Mouse (Mus musculus): Measurements from ENCODE around the gene Akr1c12. TPM values are rescaled to one million over a fixed set of nuclear protein-coding genes. Genes with fewer than 3 reads are reported as not detected.

Akr1c12 gene
- polyA plus RNA-seq, 1 experiment = 7.4 TPM

DNA sequence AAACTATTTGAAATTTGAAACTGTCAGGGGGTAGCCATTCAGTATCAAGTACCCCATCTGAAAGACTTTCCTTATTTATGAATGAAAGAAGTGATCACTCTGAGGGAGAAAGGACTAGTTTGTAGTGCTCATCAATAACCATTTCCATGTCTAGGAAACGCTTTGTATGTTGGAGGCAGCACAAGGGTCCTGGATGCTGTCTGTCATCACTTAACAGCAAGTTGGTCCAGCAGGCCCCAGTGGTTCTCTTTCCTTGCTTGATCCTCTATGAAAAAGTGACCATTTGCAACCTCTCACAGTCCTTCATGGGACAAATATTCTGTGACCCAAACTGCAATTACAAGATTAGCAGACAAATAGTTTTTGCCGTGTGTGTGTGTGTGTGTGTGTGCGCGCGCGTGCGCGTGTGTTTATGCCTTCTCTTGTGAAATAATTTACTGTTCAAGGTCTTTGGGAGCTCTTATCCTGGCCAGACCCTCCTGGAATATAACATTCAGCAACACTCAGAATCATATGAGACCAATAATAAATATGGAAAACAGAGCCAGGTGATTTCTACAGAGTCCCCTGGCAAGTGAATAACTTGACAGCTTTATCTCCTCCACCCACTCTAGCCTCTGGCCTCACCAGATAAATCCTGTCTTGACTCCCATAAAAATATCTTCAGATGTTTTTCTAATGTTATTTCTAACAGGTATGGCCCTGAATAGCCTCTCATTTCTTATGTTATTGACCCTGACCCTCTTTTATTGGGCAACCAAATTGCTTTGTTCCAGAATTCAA, 48.2 kb downstream of the Akr1c12 start:
- TF ChIP-seq CTCF (IDR thresholded peaks at IDR 0.05; ENCODE audit: control insufficient read depth, insufficient read depth, low read length) (no peak), POLR2A (IDR thresholded peaks at IDR 0.05; ENCODE audit: borderline replicate concordance, control insufficient read depth, low read depth, low read length) (no peak)
- H3K27ac ChIP-seq (ENCODE audit: control insufficient read depth, insufficient read depth, low read depth, low read length, poor library complexity) = no peak overlapping the region
- no peaks in the 10 kb centered on the region for H3K4me1 ChIP-seq (ENCODE audit: control insufficient read depth, insufficient read depth, low read length)
- 92% methylated on average over 8 of the region's 8 CpGs for WGBS
- H3K4me3 ChIP-seq (replicated peaks; ENCODE audit: control insufficient read depth, low read depth, low read length) = no peak overlapping the region

- no peaks in the 10 kb centered on the region for H3K4me1 ChIP-seq (ENCODE audit: control insufficient read depth, insufficient read depth, low read length)
- 61% methylated on average over 1 of the region's 1 CpGs for WGBS
- no peak within 1 kb of the TSS for H3K4me3 ChIP-seq (replicated peaks; ENCODE audit: control insufficient read depth, low read depth, low read length)
- H3K27ac ChIP-seq (ENCODE audit: control insufficient read depth, insufficient read depth, low read depth, low read length, poor library complexity) = no peak within 1 kb of the TSS
- no peak for TF ChIP-seq POLR2A (IDR thresholded peaks at IDR 0.05; ENCODE audit: borderline replicate concordance, control insufficient read depth, low read depth, low read length)
- no peak for TF ChIP-seq CTCF (IDR thresholded peaks at IDR 0.05; ENCODE audit: control insufficient read depth, insufficient read depth, low read length)
Measured at GRCm38 (mm10) chr13:4228441-4228840, 50.8 kb downstream of the Akr1c12 start, which contains the start of gene Akr1c19. TSS of gene Akr1c19 (plus strand) at chr13:4228700.

Other genes with a start within 250 kb of the Akr1c12 start
- gene Akr1c14, start 230.4 kb downstream of the Akr1c12 start, polyA plus RNA-seq (2011; ENCODE audit: insufficient read depth, insufficient read length, low replicate concordance, missing spikeins) = 0.81 and 0.82 TPM in 2 replicates
- not detected in 2 replicates for gene Akr1c18, start 128.8 kb downstream of the Akr1c12 start, polyA plus RNA-seq (2011; ENCODE audit: insufficient read depth, insufficient read length, low replicate concordance, missing spikeins)
- gene Akr1c13, start 88.3 kb downstream of the Akr1c12 start, polyA plus RNA-seq (2011; ENCODE audit: insufficient read depth, insufficient read length, low replicate concordance, missing spikeins) = 4.2 and 4.6 TPM in 2 replicates
- 2.4 and 4.5 TPM in 2 replicates for gene Akr1c19, start 50.7 kb downstream of the Akr1c12 start, polyA plus RNA-seq (2011; ENCODE audit: insufficient read depth, insufficient read length, low replicate concordance, missing spikeins)
- gene Akr1c6, start 154.9 kb upstream of the Akr1c12 start, polyA plus RNA-seq (2011; ENCODE audit: insufficient read depth, insufficient read length, low replicate concordance, missing spikeins) = 5.1 TPM in 1 of 2 replicates, not detected in the other
- gene Akr1c20, start 243.9 kb upstream of the Akr1c12 start, polyA plus RNA-seq (2011; ENCODE audit: insufficient read depth, insufficient read length, low replicate concordance, missing spikeins) = not detected in 2 replicates

All from bone marrow, adult 2 months (tissue).